Mouse (Mus musculus): Measurements from ENCODE around the gene Lpp.

Gene Lpp

DNA sequence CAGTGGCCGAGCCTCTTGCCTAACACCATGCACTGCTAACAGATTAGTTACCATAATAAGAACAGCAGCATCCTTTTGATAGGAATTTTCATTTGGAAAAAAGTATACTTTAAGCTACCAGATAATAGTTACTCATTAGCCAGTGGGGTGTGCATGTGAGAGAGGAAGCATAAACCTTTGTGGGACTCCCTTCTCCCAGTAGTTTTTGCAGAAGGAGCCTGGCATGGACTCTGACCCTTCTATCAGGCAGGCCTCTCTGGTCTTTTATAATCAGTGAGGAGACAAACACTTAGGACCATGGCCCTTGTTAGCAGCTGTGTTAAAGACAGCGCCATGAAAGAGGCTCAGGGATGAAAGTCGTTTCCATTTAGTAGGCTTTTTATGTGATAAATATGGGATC is 76.0 kb downstream of the Lpp start:
- no peak for DNase-seq (ENCODE audit: low read depth, low spot score)

- no peak for DNase-seq (ENCODE audit: low read depth, low spot score)
These were observed 77.3 kb downstream of the Lpp start for GRCm38 (mm10) chr16:24470601-24471000.

DNA sequence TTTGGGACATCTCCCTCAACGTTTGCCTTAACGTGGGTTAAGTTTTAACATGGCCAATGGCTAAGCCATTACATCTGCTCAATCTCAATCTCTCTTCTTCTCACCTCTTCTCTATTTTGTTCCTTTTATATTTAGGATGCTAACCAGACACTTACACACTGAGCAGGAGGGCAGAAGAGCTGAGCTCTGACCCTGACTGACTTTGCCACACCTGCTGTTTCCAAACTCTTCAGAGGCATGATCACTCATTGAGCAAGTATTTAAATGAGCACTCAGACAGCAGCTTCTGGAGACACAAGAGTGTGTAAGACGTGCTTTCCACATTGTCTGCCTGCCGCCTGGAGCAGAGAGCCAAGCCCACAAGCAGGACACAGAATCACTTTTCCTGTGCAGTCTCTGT is 77.7 kb downstream of the Lpp start:
- DNase-seq (ENCODE audit: low read depth, low spot score) = no peak

GRCm38 (mm10) chr16:24471801-24472200 is 78.5 kb downstream of the Lpp start:
- no peak for DNase-seq (ENCODE audit: low read depth, low spot score)

- DNase-seq (ENCODE audit: low read depth, low spot score) = no peak
These were observed 80.7 kb downstream of the Lpp start for GRCm38 (mm10) chr16:24473966-24474365.

- DNase-seq (ENCODE audit: low read depth, low spot score) = no peak
These were observed 81.5 kb downstream of the Lpp start for GRCm38 (mm10) chr16:24474781-24475180.

DNA sequence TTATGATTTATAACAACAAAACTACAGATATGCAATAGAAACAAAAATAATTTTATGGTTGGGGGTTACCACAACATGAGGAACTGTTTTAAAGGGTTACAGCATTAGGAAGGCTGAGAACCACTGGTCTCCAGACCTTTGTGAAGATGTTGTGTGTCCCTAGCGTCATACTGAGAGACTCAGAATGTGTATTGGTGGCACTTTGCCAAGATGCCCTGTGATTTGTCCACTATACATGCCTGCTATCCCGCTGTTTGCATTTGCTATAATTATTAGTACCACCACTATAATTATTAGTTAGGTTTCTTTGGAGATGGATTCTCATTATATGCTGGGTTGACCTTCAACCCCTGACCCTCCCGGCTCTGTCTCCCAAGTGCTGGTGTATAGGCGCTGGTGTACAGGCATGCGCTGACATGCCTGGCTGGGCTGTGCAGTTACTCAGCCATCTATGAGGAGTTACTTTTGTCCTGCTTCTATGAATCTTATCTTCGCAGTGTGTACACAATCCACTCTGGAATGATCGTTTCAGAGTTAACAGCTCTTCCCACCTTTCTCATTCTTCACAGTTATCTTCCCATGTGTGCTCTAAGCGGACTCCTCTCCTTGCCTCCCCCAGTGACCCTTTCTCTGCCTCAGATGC is 82.1 kb downstream of the Lpp start:
- DNase-seq (ENCODE audit: low read depth, low spot score) = no peak

GRCm38 (mm10) chr16:24476911-24477401 is 83.6 kb downstream of the Lpp start:
- DNase-seq (ENCODE audit: low read depth, low spot score) = no peak

- no peak for DNase-seq (ENCODE audit: low read depth, low spot score)
These were observed 84.7 kb downstream of the Lpp start for GRCm38 (mm10) chr16:24478006-24478405.

GRCm38 (mm10) chr16:24478851-24479250 is 85.5 kb downstream of the Lpp start:
- no peak for DNase-seq (ENCODE audit: low read depth, low spot score)

GRCm38 (mm10) chr16:24482648-24483047 is 89.3 kb downstream of the Lpp start:
- DNase-seq (ENCODE audit: low read depth, low spot score) = no peak

- DNase-seq (ENCODE audit: low read depth, low spot score) = no peak
These were observed 90.3 kb downstream of the Lpp start for GRCm38 (mm10) chr16:24483527-24484101.

GRCm38 (mm10) chr16:24487782-24488241 is 94.5 kb downstream of the Lpp start:
- DNase-seq (ENCODE audit: low read depth, low spot score) = no peak

DNA sequence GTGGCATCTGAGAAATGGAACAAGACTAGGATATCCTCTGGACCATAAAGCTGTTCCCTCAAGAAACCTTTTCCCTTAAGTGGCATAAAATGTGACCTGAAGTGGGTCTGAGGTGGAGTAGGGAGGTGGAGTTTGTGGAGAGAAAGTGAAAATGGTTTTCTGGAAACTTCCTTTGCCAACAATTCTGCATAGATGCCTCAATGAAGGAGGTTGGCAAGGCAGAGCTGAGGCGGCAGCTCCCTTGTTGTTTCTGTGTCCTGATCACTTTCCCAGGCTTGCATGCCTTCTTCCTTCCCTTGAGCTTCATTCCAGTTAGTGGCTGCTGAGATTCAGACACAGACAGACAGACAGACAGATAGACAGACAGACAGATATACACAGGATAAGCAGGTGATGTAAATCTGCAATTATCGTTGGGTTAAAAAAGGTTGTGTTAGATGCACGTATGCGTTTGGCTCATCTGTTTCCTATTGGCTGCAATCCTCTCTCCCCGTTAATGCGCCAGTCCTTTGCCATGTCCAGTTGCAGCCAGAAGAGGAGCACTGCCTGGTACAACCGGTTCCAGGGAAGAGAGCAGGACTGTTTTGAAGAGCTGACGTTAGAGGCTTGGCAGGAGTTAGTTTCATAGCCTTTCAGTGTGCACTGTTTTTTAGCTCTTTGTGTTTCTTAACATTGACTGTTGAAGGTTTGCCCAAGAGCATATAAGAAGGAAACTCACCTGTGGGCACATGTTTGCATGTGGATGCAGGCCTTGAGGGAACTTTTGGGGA is 96.4 kb downstream of the Lpp start:
- DNase-seq (ENCODE audit: low read depth, low spot score) = no peak

DNA sequence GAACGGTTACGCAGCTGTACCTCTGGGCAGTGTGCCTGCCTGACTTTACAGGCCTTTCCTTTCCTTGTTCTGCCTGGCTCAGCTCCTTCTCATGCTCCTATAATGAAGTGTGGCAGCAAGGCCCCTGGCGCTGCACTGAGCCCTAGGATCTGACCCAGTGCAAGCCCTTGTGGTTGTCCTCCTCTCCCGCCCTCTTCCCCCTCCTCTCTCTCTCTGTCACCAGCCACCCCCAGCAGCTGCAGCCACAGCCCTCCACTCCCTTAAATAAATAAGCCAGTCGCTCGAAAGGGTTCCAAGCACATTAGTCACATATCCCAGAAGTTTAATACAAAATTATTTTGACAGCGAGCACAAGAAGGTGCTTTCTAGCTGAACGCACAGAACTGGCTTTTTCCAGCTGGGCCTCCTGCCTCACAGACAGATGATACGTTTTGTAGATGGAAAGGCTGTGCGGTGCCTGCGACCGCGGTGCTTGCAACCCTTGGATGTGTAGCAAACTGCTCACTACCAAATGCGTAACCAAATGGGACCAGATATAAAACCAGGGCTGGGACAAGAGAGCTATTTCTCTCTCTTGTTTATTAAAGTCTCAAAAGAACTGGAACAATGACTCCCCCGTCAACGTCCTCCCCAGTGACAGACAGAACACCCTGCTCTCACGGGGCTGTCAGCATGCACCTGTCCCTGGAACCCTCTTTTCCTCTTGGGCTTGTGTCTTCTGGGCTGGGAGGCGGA is 97.6 kb downstream of the Lpp start:
- no peak for DNase-seq (ENCODE audit: low read depth, low spot score)

- no peak for DNase-seq (ENCODE audit: low read depth, low spot score)
These were observed 98.1 kb downstream of the Lpp start for GRCm38 (mm10) chr16:24491486-24491758.

- no peak for DNase-seq (ENCODE audit: low read depth, low spot score)
These were observed 99.1 kb downstream of the Lpp start for GRCm38 (mm10) chr16:24492194-24492940.

GRCm38 (mm10) chr16:24494531-24494930 is 101.2 kb downstream of the Lpp start:
- DNase-seq (ENCODE audit: low read depth, low spot score) = no peak

DNA sequence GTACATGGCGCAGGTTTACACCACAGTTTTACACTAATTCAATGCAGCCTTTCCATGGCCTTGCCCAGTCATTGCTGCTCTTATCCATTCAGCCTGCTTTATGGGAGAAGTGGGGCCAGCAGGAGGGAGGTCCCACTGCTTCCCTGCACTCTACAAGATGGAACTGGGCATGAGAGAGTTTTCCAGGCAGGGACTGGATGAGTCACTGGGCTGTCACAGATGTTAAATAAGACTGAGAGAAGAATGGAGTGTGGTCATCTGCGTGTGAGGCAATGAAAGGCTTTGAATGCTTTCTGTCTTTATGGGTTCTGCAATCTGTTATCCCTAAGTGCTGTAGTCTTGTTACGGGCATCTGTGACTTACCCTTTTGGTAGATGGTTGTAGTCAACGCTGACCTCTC is 102.2 kb downstream of the Lpp start:
- no peak for DNase-seq (ENCODE audit: low read depth, low spot score)

GRCm38 (mm10) chr16:24496635-24497034 is 103.3 kb downstream of the Lpp start:
- DNase-seq (ENCODE audit: low read depth, low spot score) = no peak

- no peak for DNase-seq (ENCODE audit: low read depth, low spot score)
These were observed 104.1 kb downstream of the Lpp start for GRCm38 (mm10) chr16:24497413-24497812.
